Mouse (Mus musculus): ENCODE data around the gene Col5a1.

- TF ChIP-seq GATA1 (IDR thresholded peaks at IDR 0.05; ENCODE audit: borderline replicate concordance, low read length), result no peak
- no peak for TF ChIP-seq FLI1 (IDR thresholded peaks at IDR 0.05; ENCODE audit: low read length)
Observed at GRCm38 (mm10) chr2:27847001-27847400, 39.2 kb upstream of the Col5a1 start.

Measured in megakaryocyte, embryonic 14.5 days (primary cell).